Mouse (Mus musculus) retina, embryonic 14.5 days (tissue): ENCODE results near the gene Nxnl2.

ENCODE experiments used
- DNase-seq: peaks from one replicate; pipeline ENCODE4 v3.0.0-alpha.2; 2015; ENCODE audit warnings: low spot score

Gene Nxnl2

GRCm38 (mm10) chr13:51170691-51171680 is at the start of gene Nxnl2:
Nxnl2 (plus strand) TSS chr13:51171022.
- peak; percentile 77 for DNase-seq

- DNase-seq: no peak
Observed at GRCm38 (mm10) chr13:51121966-51122365, 48.9 kb upstream of the Nxnl2 start.

GRCm38 (mm10) chr13:51122771-51123170 is 48.1 kb upstream of the Nxnl2 start:
- no peak for DNase-seq

GRCm38 (mm10) chr13:51125357-51125756 is 45.5 kb upstream of the Nxnl2 start:
- no peak for DNase-seq

- DNase-seq: no peak
Observed at GRCm38 (mm10) chr13:51127906-51128305, 42.9 kb upstream of the Nxnl2 start.

GRCm38 (mm10) chr13:51128417-51128816 is 42.4 kb upstream of the Nxnl2 start:
- DNase-seq: no peak

GRCm38 (mm10) chr13:51131179-51131578 is 39.6 kb upstream of the Nxnl2 start:
- no peak for DNase-seq

- DNase-seq: no peak
Observed at GRCm38 (mm10) chr13:51136315-51136714, 34.5 kb upstream of the Nxnl2 start.

GRCm38 (mm10) chr13:51136996-51137701 is 33.7 kb upstream of the Nxnl2 start:
- DNase-seq: no peak

GRCm38 (mm10) chr13:51137702-51138031 is 33.2 kb upstream of the Nxnl2 start:
- DNase-seq: no peak

- no peak for DNase-seq
Observed at GRCm38 (mm10) chr13:51147106-51147505, 23.7 kb upstream of the Nxnl2 start.

- DNase-seq: no peak
Observed at GRCm38 (mm10) chr13:51152966-51153669, 17.7 kb upstream of the Nxnl2 start.

- no peak for DNase-seq
Observed at GRCm38 (mm10) chr13:51153670-51154030, 17.2 kb upstream of the Nxnl2 start.

- no peak for DNase-seq
Observed at GRCm38 (mm10) chr13:51155178-51156013, 15.4 kb upstream of the Nxnl2 start.

GRCm38 (mm10) chr13:51156014-51156386 is 14.8 kb upstream of the Nxnl2 start:
- no peak for DNase-seq

GRCm38 (mm10) chr13:51157291-51157690 is 13.5 kb upstream of the Nxnl2 start:
- no peak for DNase-seq

GRCm38 (mm10) chr13:51161672-51162071 is 9.2 kb upstream of the Nxnl2 start:
- no peak for DNase-seq

GRCm38 (mm10) chr13:51162246-51162645 is 8.6 kb upstream of the Nxnl2 start:
- no peak for DNase-seq

GRCm38 (mm10) chr13:51166711-51167110 is 4.1 kb upstream of the Nxnl2 start:
- DNase-seq: no peak

- DNase-seq: no peak
Observed at GRCm38 (mm10) chr13:51170215-51170614, 607 bp upstream of the Nxnl2 start.

GRCm38 (mm10) chr13:51172601-51173000 is 1.8 kb downstream of the Nxnl2 start:
- peak; percentile 57 for DNase-seq

- DNase-seq: no peak
Observed at GRCm38 (mm10) chr13:51178932-51179331, 8.1 kb downstream of the Nxnl2 start.
